Mouse (Mus musculus): ENCODE data around the gene Tmem41b.
"Not testable (repeated sequence)": the region's sequence is repeated elsewhere in the genome, so short reads cannot be mapped to it uniquely, and the experiment has no call there.

The Tmem41b gene

DNA sequence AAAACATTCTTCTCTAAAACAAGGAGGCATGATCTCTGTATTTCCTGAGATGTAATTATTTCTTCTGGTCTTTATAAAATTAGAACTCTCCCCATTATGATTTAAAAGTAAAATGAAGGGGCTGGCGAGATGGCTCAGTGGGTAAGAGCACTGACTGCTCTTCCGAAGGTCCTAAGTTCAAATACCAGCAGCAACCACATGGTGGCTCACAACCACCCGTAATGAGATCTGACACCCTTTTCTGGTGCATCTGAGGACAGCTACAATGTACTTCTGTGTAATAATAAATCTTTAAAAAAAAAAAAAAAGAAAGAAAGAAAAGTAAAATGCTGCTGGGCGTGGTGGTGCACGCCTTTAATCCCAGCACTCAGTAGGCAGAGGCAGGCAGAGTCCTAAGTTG lies 9.6 kb downstream of the Tmem41b start:
- not testable (repeated sequence) for DNase-seq (ENCODE audit: low spot score)

DNA sequence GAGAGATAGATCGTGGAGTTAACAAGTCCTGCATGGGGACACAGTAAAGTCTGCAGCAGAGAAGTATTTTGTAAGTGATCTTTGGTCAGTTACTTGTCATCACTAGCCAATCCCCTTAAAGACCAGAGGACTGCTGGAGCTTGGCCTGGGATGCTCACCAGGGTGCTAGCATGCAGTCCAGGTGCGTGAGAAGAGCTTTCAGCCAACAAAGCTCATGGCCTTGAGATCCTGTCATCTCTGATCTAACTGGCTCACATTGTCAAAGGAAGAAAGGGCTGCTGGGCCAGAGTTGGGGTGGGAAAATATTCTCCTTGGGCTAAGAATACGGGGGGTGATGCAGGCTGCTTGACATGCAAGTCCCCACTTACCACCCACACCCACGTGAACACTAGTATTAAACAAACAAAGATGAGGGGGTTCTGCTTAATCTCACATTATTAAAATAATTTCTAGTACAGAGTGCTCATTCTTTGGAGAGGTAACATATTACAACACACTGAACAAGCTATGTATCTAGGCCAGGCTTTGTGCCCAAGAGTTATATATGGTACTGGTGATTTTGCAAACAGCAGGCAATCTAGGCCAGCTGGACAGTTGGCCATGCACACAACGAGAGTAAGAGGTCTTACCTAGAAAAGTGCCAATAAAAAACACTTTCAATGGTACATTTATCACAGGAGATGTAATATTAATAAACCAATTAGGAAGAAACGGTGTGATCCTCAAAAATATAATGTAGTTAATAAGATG lies 10.6 kb downstream of the Tmem41b start:
- no peak for DNase-seq (ENCODE audit: low spot score)

- no peak for DNase-seq (ENCODE audit: low spot score)
Measured at GRCm38 (mm10) chr7:109969542-109969941, 17.2 kb downstream of the Tmem41b start.

DNA sequence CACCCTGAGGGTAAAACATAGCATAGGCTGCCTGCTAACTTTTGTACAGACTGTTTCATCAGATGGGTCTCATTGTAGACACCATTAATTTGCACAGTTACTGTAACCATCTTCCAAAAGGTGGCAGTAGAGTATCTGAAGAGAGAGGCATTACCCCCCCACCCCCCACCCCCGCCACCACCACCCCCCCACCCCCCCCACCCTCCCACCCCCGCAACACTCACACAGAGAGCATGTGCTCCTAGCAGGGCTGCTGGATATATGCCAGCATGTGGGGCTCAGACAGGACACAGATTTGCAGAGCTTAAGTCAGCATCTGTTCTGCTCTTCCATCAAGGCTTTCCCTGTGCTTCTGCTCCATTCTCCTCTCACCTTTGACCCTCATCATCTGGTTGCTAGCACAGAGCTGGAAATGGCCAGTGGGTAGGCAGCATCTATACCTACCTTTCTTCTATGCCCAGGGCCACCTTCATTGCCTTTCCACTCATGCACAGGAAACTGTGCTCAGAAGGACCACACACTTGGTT lies 17.7 kb downstream of the Tmem41b start:
- DNase-seq (ENCODE audit: low spot score), result no peak

- DNase-seq (ENCODE audit: low spot score), result no peak
Measured at GRCm38 (mm10) chr7:109967805-109968579, 18.7 kb downstream of the Tmem41b start.

DNA sequence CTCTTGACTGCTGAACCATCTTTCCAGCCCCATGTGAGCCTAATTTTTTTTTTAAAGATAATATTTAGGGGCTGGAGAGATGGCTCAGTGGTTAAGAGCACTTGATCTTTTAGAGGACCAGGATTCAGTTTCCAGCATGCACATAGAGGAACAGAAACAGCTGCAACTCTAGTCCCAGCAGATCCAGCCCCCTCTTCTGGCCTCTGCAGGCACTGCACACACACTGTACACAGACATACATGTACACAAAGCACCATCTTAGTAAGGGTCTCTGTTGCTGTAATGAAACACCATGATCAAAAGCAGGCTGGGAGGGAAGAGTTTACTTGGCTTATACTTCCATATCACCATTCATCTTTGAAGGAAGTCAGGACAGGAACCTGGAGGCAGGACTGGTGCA lies 21.1 kb downstream of the Tmem41b start:
- DNase-seq (ENCODE audit: low spot score), result no peak

- DNase-seq (ENCODE audit: low spot score), result no peak
Measured at GRCm38 (mm10) chr7:109963707-109964106, 23.0 kb downstream of the Tmem41b start.

GRCm38 (mm10) chr7:109962596-109962995 lies 24.1 kb downstream of the Tmem41b start:
- no peak for DNase-seq (ENCODE audit: low spot score)

- DNase-seq (ENCODE audit: low spot score), result no peak
Measured at GRCm38 (mm10) chr7:109961570-109961969, 25.2 kb downstream of the Tmem41b start.

GRCm38 (mm10) chr7:109960613-109961154 lies 26.0 kb downstream of the Tmem41b start:
- no peak for DNase-seq (ENCODE audit: low spot score)

- DNase-seq (ENCODE audit: low spot score), result peak; percentile 52
Measured at GRCm38 (mm10) chr7:109959716-109960612, 26.8 kb downstream of the Tmem41b start, which contains the start of gene Dennd5a. Gene Dennd5a, minus strand, starts transcription at chr7:109960470.

GRCm38 (mm10) chr7:109958843-109959715 lies 27.6 kb downstream of the Tmem41b start:
- DNase-seq (ENCODE audit: low spot score), result peak; percentile 41

GRCm38 (mm10) chr7:109957996-109958789 lies 28.5 kb downstream of the Tmem41b start:
- no peak for DNase-seq (ENCODE audit: low spot score)

- DNase-seq (ENCODE audit: low spot score), result no peak
Measured at GRCm38 (mm10) chr7:109954622-109955401, 31.9 kb downstream of the Tmem41b start.

GRCm38 (mm10) chr7:109951297-109951696 lies 35.4 kb downstream of the Tmem41b start:
- DNase-seq (ENCODE audit: low spot score), result no peak

DNA sequence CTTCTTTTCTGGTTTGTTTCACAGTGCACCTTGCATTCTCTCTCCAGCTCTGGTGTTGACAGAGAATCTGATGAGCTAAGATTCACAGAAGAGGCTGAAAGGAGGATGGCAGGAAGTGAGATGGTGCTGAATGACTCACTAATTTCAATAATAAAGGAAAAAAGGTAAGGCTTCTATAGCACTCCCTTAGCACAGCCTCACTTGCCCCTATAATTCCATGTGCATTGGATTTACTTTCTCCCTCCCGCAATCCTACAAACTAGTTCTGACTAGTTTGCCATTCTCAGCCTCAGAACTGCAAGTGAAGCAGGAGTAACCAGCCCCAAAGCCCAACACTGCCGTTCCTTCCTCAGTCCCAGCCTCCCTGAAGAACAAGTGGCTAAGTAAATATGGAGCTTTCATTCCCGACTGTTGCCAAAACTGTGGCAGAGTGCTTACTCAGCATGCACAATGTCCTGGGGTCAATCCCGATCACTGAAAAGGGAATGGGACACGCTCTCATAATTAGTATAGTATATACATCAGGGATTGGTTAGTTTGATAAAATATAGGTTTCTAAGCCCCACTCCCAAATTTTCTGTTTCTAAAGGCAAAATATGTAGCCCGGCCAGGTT lies 42.2 kb downstream of the Tmem41b start:
- DNase-seq (ENCODE audit: low spot score), result no peak

GRCm38 (mm10) chr7:109929628-109930027 lies 57.1 kb downstream of the Tmem41b start:
- no peak for DNase-seq (ENCODE audit: low spot score)

- DNase-seq (ENCODE audit: low spot score), result no peak
Measured at GRCm38 (mm10) chr7:109928365-109928764, 58.4 kb downstream of the Tmem41b start.

DNA sequence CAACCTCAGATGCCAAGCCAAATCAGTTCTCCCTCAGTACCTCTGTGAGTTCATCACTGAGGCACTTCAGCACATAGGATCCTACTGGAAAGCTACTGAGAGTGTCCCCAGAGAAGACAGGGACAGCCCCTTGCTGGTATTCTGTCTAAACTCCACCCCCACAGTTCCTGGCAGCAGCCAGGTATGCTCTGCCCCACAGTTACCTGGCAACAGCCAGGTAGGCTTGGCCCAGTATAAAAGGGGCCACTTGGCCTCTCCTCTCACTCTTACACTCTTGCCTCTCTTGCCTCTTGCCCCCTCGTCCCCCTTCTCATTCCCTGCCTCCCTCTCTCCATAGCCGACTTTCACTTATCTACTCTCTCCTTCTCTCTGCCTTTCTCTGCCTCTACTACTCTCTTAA lies 61.8 kb downstream of the Tmem41b start:
- no peak for DNase-seq (ENCODE audit: low spot score)
